In the genomic region with DNA sequence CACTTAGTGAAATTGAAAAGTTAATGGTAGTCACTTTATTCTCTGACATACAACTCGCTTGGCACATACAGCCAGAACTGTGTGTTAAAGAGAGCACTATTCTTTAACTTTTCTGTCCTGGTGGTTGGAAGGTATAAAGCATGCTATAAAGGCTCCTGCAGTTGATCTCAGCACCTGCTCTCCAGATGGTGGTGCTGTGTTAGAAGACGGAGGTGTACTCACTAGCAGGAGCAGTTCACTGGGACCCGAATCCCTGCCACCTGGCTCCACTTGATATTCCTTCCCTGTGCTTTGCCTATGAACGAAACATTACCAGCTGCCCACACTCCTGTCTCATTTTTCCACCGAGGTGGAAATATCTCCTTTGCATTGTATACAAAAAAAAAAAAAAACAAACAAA, we compare ENCODE assay signal across 21 mouse cellular contexts.
A peak's percentile ranks its signal among the peaks of the same experiment; 100 is the strongest.
DNase-seq lines count a peak whose midpoint lies in the region; ATAC-seq and TF ChIP-seq lines count a peak whose summit lies in the region.
"Had no signal": no experiment of that assay in that cellular context is flagged by ENCODE, and none has a peak within 500 bp of the region (broad histone marks: within the 10 kb centered on the region; RNA-seq: fewer than 3 reads in every experiment).

No protein-coding gene starts in this region.

- no peak overlapping the region for H3K9ac ChIP-seq in hindbrain, postnatal 0 days (replicated peaks; ENCODE audit: low read length)
- no peak overlapping the region for H3K9ac ChIP-seq in embryonic facial prominence, embryonic 11.5 days (replicated peaks; ENCODE audit: low read length)
- H3K9ac ChIP-seq: hindbrain, embryonic 12.5 days; intestine, embryonic 15.5 days; liver, embryonic 12.5 days; lung, embryonic 14.5 days; stomach, embryonic 15.5 days had no signal

- no peaks in the 10 kb centered on the region for H3K36me3 ChIP-seq in hindbrain, postnatal 0 days (ENCODE audit: insufficient read depth, low read length)
- no peaks in the 10 kb centered on the region for H3K36me3 ChIP-seq in hindbrain, embryonic 10.5 days
- no peaks in the 10 kb centered on the region for H3K36me3 ChIP-seq in embryonic facial prominence, embryonic 11.5 days (replicated peaks; ENCODE audit: control insufficient read depth, insufficient read depth, low read depth, low read length)
- H3K36me3 ChIP-seq in kidney, adult 2 months (ENCODE audit: control insufficient read depth, insufficient read depth, low read length): no peaks in the 10 kb centered on the region
- H3K36me3 ChIP-seq: hindbrain, embryonic 12.5 days; intestine, embryonic 15.5 days; liver, embryonic 12.5 days; stomach, embryonic 15.5 days had no signal

- no peak for ATAC-seq in hindbrain, postnatal 0 days
- no peak for ATAC-seq in embryonic facial prominence, embryonic 11.5 days (replicated peaks; ENCODE audit: insufficient number of reproducible peaks, low FRiP score, low TSS enrichment, low read depth)
- ATAC-seq in megakaryocyte-erythroid progenitor cell, adult 5-6 weeks (replicated peaks; ENCODE audit: low FRiP score, low TSS enrichment, poor library complexity, severe bottlenecking): no peak
- ATAC-seq: forebrain, embryonic 16.5 days; intestine, embryonic 15.5 days; liver, embryonic 12.5 days had no signal

- DNase-seq in hindbrain, postnatal 0 days (ENCODE audit: low spot score): peak; percentile 21
- no peak for DNase-seq in hindbrain, embryonic 10.5 days (ENCODE audit: low spot score)
- peak; percentile 30 for DNase-seq in ES-CJ7 (ENCODE audit: low read depth, low spot score)
- DNase-seq in embryonic facial prominence, embryonic 11.5 days (ENCODE audit: low spot score): peak; percentile 32
- peak; percentile 20 for DNase-seq in mesoderm, embryonic 11.5 days (ENCODE audit: low read depth, low spot score)
- no peak for DNase-seq in kidney, adult 2 months
- DNase-seq: B cell, adult 2 months; cerebellum, adult 9-11 months; gastrocnemius, postnatal 10 days; kidney, postnatal 10 days; lung, embryonic 14.5 days; midbrain, embryonic 14.5 days; retina, postnatal 1 day; thymus, postnatal 25 days had no signal

- H3K4me1 ChIP-seq in hindbrain, postnatal 0 days (ENCODE audit: insufficient read depth, low read length): no peaks in the 10 kb centered on the region
- H3K4me1 ChIP-seq in hindbrain, embryonic 10.5 days (replicated peaks): peaks cover 18% of the 10 kb centered on the region
- no peaks in the 10 kb centered on the region for H3K4me1 ChIP-seq in embryonic facial prominence, embryonic 11.5 days (ENCODE audit: control insufficient read depth, insufficient read depth, low read length)
- no peaks in the 10 kb centered on the region for H3K4me1 ChIP-seq in kidney, adult 2 months (ENCODE audit: control insufficient read depth, insufficient read depth, low read length)
- H3K4me1 ChIP-seq: intestine, embryonic 15.5 days; liver, embryonic 12.5 days; stomach, embryonic 15.5 days had no signal

- WGBS in hindbrain, postnatal 0 days: 58% methylated on average over 5 of the region's 5 CpGs
- WGBS in hindbrain, embryonic 10.5 days: 64% methylated on average over 5 of the region's 5 CpGs
- WGBS in embryonic facial prominence, embryonic 11.5 days: 49% methylated on average over 5 of the region's 5 CpGs
- 59% methylated on average over 5 of the region's 5 CpGs for WGBS in kidney, adult 2 months

- H3K4me3 ChIP-seq in hindbrain, postnatal 0 days (ENCODE audit: low read length): no peak overlapping the region
- H3K4me3 ChIP-seq in hindbrain, embryonic 10.5 days: no peak overlapping the region
- no peak overlapping the region for H3K4me3 ChIP-seq in embryonic facial prominence, embryonic 11.5 days (ENCODE audit: low read depth, low read length)
- H3K4me3 ChIP-seq in kidney, adult 2 months (ENCODE audit: insufficient read depth, low read depth, low read length): no peak overlapping the region
- H3K4me3 ChIP-seq: hindbrain, embryonic 12.5 days; intestine, embryonic 15.5 days; liver, embryonic 12.5 days; stomach, embryonic 15.5 days had no signal

- no peaks in the 10 kb centered on the region for H3K9me3 ChIP-seq in hindbrain, postnatal 0 days (ENCODE audit: low read length)
- H3K9me3 ChIP-seq in hindbrain, embryonic 10.5 days: no peaks in the 10 kb centered on the region
- H3K9me3 ChIP-seq in embryonic facial prominence, embryonic 11.5 days (replicated peaks; ENCODE audit: control insufficient read depth, low read length): no peaks in the 10 kb centered on the region
- H3K9me3 ChIP-seq: hindbrain, embryonic 12.5 days; intestine, embryonic 15.5 days; liver, embryonic 12.5 days; stomach, embryonic 15.5 days had no signal

- no peak overlapping the region for H3K4me2 ChIP-seq in hindbrain, postnatal 0 days (ENCODE audit: low read depth, low read length)
- H3K4me2 ChIP-seq in embryonic facial prominence, embryonic 11.5 days (ENCODE audit: low read depth, low read length): no peak overlapping the region
- H3K4me2 ChIP-seq: hindbrain, embryonic 12.5 days; intestine, embryonic 15.5 days; liver, embryonic 12.5 days; lung, embryonic 14.5 days; stomach, embryonic 15.5 days had no signal

- H3K27me3 ChIP-seq in hindbrain, postnatal 0 days (ENCODE audit: insufficient read depth, low read length): no peaks in the 10 kb centered on the region
- H3K27me3 ChIP-seq in hindbrain, embryonic 10.5 days (ENCODE audit: insufficient read depth, poor library complexity, severe bottlenecking): no peaks in the 10 kb centered on the region
- H3K27me3 ChIP-seq in embryonic facial prominence, embryonic 11.5 days (ENCODE audit: control insufficient read depth, insufficient read depth, low read length): no peaks in the 10 kb centered on the region
- H3K27me3 ChIP-seq in kidney, adult 2 months (replicated peaks; ENCODE audit: control insufficient read depth, insufficient read depth, low read length): no peaks in the 10 kb centered on the region
- H3K27me3 ChIP-seq: intestine, embryonic 15.5 days; liver, embryonic 12.5 days; stomach, embryonic 15.5 days had no signal

- TF ChIP-seq POLR2A in kidney, adult 2 months (IDR thresholded peaks at IDR 0.05; ENCODE audit: low read depth, low read length): no peak

- no peak overlapping the region for H3K27ac ChIP-seq in hindbrain, postnatal 0 days
- H3K27ac ChIP-seq in hindbrain, embryonic 10.5 days: no peak overlapping the region
- no peak overlapping the region for H3K27ac ChIP-seq in embryonic facial prominence, embryonic 11.5 days (replicated peaks; ENCODE audit: low read depth, low read length)
- H3K27ac ChIP-seq in kidney, adult 2 months (ENCODE audit: insufficient read depth, low read depth, low read length): no peak overlapping the region
- H3K27ac ChIP-seq: hindbrain, embryonic 12.5 days; intestine, embryonic 15.5 days; liver, embryonic 12.5 days; macrophage; stomach, embryonic 15.5 days had no signal

- TF ChIP-seq CTCF in hindbrain, postnatal 0 days (IDR thresholded peaks at IDR 0.05; ENCODE audit: low read depth): no peak
- no peak for TF ChIP-seq CTCF in kidney, adult 2 months (conservative IDR thresholded peaks at IDR 0.05; ENCODE audit: insufficient read depth, insufficient read length, low read depth, low read length)

Comparison
In these comparisons a context has a peak if more than half of its experiments do, and no peak if none do; other contexts are left out.
1. DNase-seq: peak in hindbrain, postnatal 0 days (single experiment), ES-CJ7 (single experiment), embryonic facial prominence, embryonic 11.5 days (single experiment) and mesoderm, embryonic 11.5 days (single experiment); none in hindbrain, embryonic 10.5 days (single experiment) and kidney, adult 2 months (single experiment).